ENCODE assay signal across 8 mouse cellular contexts in genomic region chr5:123229296-123229695, GRCm38 (mm10). TPM values are rescaled to one million over a fixed set of nuclear protein-coding genes. Genes with fewer than 3 reads are reported as not detected.
DNase-seq lines count a peak whose midpoint lies in the region; ATAC-seq and TF ChIP-seq lines count a peak whose summit lies in the region.
"Had no signal": no experiment of that assay in that cellular context is flagged by ENCODE, and none has a peak within 500 bp of the region (broad histone marks: within the 10 kb centered on the region; RNA-seq: fewer than 3 reads in every experiment).

No protein-coding gene starts in this region.

- no peak for ATAC-seq in hindbrain, embryonic 15.5 days (ENCODE audit: low FRiP score, low read depth)
- no peak for ATAC-seq in midbrain, embryonic 16.5 days
- ATAC-seq: intestine, embryonic 15.5 days had no signal

- WGBS in kidney, adult 2 months, result 73% methylated on average over 6 of the region's 6 CpGs
- WGBS in hindbrain, embryonic 15.5 days, result 92% methylated on average over 6 of the region's 6 CpGs
- 91% methylated on average over 6 of the region's 6 CpGs for WGBS in midbrain, embryonic 16.5 days

- peaks cover 10% of the 10 kb centered on the region; the same call in 1 of the 2 replicates for H3K4me1 ChIP-seq in kidney, adult 2 months (ENCODE audit: control insufficient read depth, insufficient read depth, low read length)
- peaks cover 7% of the 10 kb centered on the region for H3K4me1 ChIP-seq in brown adipose tissue, adult 24 weeks (ENCODE audit: control insufficient read depth, insufficient read depth, insufficient read length, low read length)
- peaks cover 11% of the 10 kb centered on the region for H3K4me1 ChIP-seq in hindbrain, embryonic 15.5 days (replicated peaks)
- peaks cover 14% of the 10 kb centered on the region for H3K4me1 ChIP-seq in midbrain, embryonic 16.5 days (ENCODE audit: control insufficient read depth, insufficient read depth, low read length)

- H3K4me3 ChIP-seq in kidney, adult 2 months (ENCODE audit: insufficient read depth, low read depth, low read length), result no peak overlapping the region
- peak overlapping the region; percentile 28; the same call in 1 of the 2 replicates for H3K4me3 ChIP-seq in brown adipose tissue, adult 24 weeks (ENCODE audit: insufficient read depth, low read depth, low read length)
- H3K4me3 ChIP-seq in hindbrain, embryonic 15.5 days, result peak overlapping the region; percentile 90; the same call in 1 of the 2 replicates
- no peak overlapping the region for H3K4me3 ChIP-seq in midbrain, embryonic 16.5 days (ENCODE audit: low read depth, low read length)

- H3K27ac ChIP-seq in kidney, adult 2 months (ENCODE audit: insufficient read depth, low read depth, low read length), result no peak overlapping the region
- H3K27ac ChIP-seq in brown adipose tissue, adult 24 weeks (replicated peaks; ENCODE audit: low read depth, low read length), result no peak overlapping the region
- H3K27ac ChIP-seq in hindbrain, embryonic 15.5 days (replicated peaks), result no peak overlapping the region
- H3K27ac ChIP-seq in midbrain, embryonic 16.5 days (ENCODE audit: low read length), result no peak overlapping the region
- H3K27ac ChIP-seq: intestine, embryonic 15.5 days had no signal

- no peaks in the 10 kb centered on the region for H3K36me3 ChIP-seq in kidney, adult 2 months (ENCODE audit: control insufficient read depth, insufficient read depth, low read length)
- peaks cover 5% of the 10 kb centered on the region; the same call in 1 of the 2 replicates for H3K36me3 ChIP-seq in hindbrain, embryonic 15.5 days
- no peaks in the 10 kb centered on the region for H3K36me3 ChIP-seq in midbrain, embryonic 16.5 days (ENCODE audit: control insufficient read depth, insufficient read depth, low read length)
- H3K36me3 ChIP-seq: intestine, embryonic 15.5 days had no signal

- H3K27me3 ChIP-seq in kidney, adult 2 months (replicated peaks; ENCODE audit: control insufficient read depth, insufficient read depth, low read length), result no peaks in the 10 kb centered on the region
- H3K27me3 ChIP-seq in hindbrain, embryonic 15.5 days, result no peaks in the 10 kb centered on the region
- H3K27me3 ChIP-seq in midbrain, embryonic 16.5 days (ENCODE audit: control insufficient read depth, insufficient read depth, low read depth, low read length), result no peaks in the 10 kb centered on the region
- H3K27me3 ChIP-seq: intestine, embryonic 15.5 days had no signal

- no peaks in the 10 kb centered on the region for H3K9me3 ChIP-seq in hindbrain, embryonic 15.5 days
- no peaks in the 10 kb centered on the region for H3K9me3 ChIP-seq in midbrain, embryonic 16.5 days (replicated peaks; ENCODE audit: control insufficient read depth, low read length, poor library complexity, severe bottlenecking)
- H3K9me3 ChIP-seq: intestine, embryonic 15.5 days had no signal

- TF ChIP-seq POLR2A in kidney, adult 2 months (IDR thresholded peaks at IDR 0.05; ENCODE audit: low read depth, low read length), result no peak

- H3K9ac ChIP-seq in hindbrain, embryonic 15.5 days, result no peak overlapping the region
- no peak overlapping the region for H3K9ac ChIP-seq in midbrain, embryonic 16.5 days (ENCODE audit: low read depth, low read length)

- H3K4me2 ChIP-seq in hindbrain, embryonic 15.5 days, result peak overlapping the region; percentile 78
- H3K4me2 ChIP-seq in midbrain, embryonic 16.5 days (ENCODE audit: low read length), result peak overlapping the region; percentile 89

- TF ChIP-seq CTCF in kidney, adult 2 months (conservative IDR thresholded peaks at IDR 0.05; ENCODE audit: insufficient read depth, insufficient read length, low read depth, low read length), result no peak

- DNase-seq in kidney, adult 2 months, result peak; percentile 23
- no peak for DNase-seq in kidney, postnatal 4 days
- DNase-seq in cerebellum, adult 8-10 months, result no peak
- no peak for DNase-seq in T-cell, adult 2 months (ENCODE audit: low spot score)

RNA-seq across cellular contexts. Expression of gene Wdr66, which starts 22.6 kb away (rescaled TPM):
- 2.6 and 2.9 TPM in 2 replicates for polyA plus RNA-seq in kidney, adult 2 months (2012; rRNA removed)
- 0.24 and 0.54 TPM in 2 replicates for polyA plus RNA-seq in brown adipose tissue, adult 24 weeks (2012; ENCODE audit: insufficient read depth, insufficient read length, missing spikeins)
- polyA plus RNA-seq in hindbrain, embryonic 15.5 days (2015; fragmentation: Nextera tagmentation; extraction: Ambion mirVana), result 0.80 and 1.3 TPM in 2 replicates
- 0.94 and 1.7 TPM in 2 replicates for polyA plus RNA-seq in midbrain, embryonic 16.5 days (2015; fragmentation: Nextera tagmentation; extraction: Ambion mirVana)

RNA-seq across cellular contexts. Expression of gene Hpd, which starts 46.8 kb away (rescaled TPM):
- 418 and 439 TPM in 2 replicates for polyA plus RNA-seq in kidney, adult 2 months (2012; rRNA removed)
- polyA plus RNA-seq in brown adipose tissue, adult 24 weeks (2012; ENCODE audit: insufficient read depth, insufficient read length, missing spikeins), result 1.7 TPM in 2 replicates
- not detected in 2 replicates for polyA plus RNA-seq in hindbrain, embryonic 15.5 days (2015; fragmentation: Nextera tagmentation; extraction: Ambion mirVana)
- polyA plus RNA-seq in midbrain, embryonic 16.5 days (2015; fragmentation: Nextera tagmentation; extraction: Ambion mirVana), result not detected in 2 replicates

Comparison
In these comparisons a context has a peak if more than half of its experiments do, and no peak if none do; other contexts are left out.
1. H3K4me3 ChIP-seq: peak in brown adipose tissue, adult 24 weeks (single experiment) and hindbrain, embryonic 15.5 days (single experiment); none in kidney, adult 2 months (single experiment) and midbrain, embryonic 16.5 days (single experiment).
2. RNA of gene Hpd, which starts 46.8 kb away (polyA plus RNA-seq): 418 to 439 TPM in kidney, adult 2 months; 1.7 TPM in brown adipose tissue, adult 24 weeks, not detected in hindbrain, embryonic 15.5 days and not detected in midbrain, embryonic 16.5 days; every median in the first group is over 100 times any median in the second.